Mouse (Mus musculus) frontal cortex, postnatal 36 days (tissue): ENCODE measurements at regions not wholly inside any gene's neighbourhood (a gene's known extent, or its start where the extent isn't known, plus 50 kb on each side); places are given as distances from the start of the nearest gene placed in this dataset.
A peak's percentile ranks its signal among the peaks of the same experiment; 100 is the strongest.

Experiments used
- DNase-seq, 2 experiments: peaks; one replicate each; pipeline ENCODE4 v3.0.0; 2022; ENCODE audit warnings: low spot score in 2 of 2

GRCm38 (mm10) chr4:81868941-81869340, 426.3 kb upstream of the Mpdz start:
- no peak for DNase-seq

- DNase-seq: no peak
Observed at GRCm38 (mm10) chr4:81841642-81842494, 399.3 kb upstream of the Mpdz start.

GRCm38 (mm10) chr4:81829972-81830371, 387.4 kb upstream of the Mpdz start:
- no peak for DNase-seq

GRCm38 (mm10) chr4:81827453-81827852, 384.8 kb upstream of the Mpdz start:
- no peak for DNase-seq

- no peak for DNase-seq
Observed at GRCm38 (mm10) chr4:81825966-81826365, 383.4 kb upstream of the Mpdz start.

GRCm38 (mm10) chr4:81823566-81823965, 381.0 kb upstream of the Mpdz start:
- no peak for DNase-seq

- DNase-seq: no peak
Observed at GRCm38 (mm10) chr4:81789274-81789673, 346.7 kb upstream of the Mpdz start.

GRCm38 (mm10) chr4:81788636-81789035, 346.0 kb upstream of the Mpdz start:
- no peak for DNase-seq

GRCm38 (mm10) chr4:81781971-81782370, 339.4 kb upstream of the Mpdz start:
- no peak for DNase-seq

GRCm38 (mm10) chr4:81766705-81767104, 324.1 kb upstream of the Mpdz start:
- no peak for DNase-seq

GRCm38 (mm10) chr4:81764026-81764867, 321.6 kb upstream of the Mpdz start:
- DNase-seq: peak in 1 of 2 experiments; percentile 38

- DNase-seq: no peak
Observed at GRCm38 (mm10) chr4:81763311-81764025, 320.9 kb upstream of the Mpdz start.

GRCm38 (mm10) chr4:81762592-81763229, 320.1 kb upstream of the Mpdz start:
- no peak for DNase-seq

GRCm38 (mm10) chr4:81757905-81758304, 315.3 kb upstream of the Mpdz start:
- DNase-seq: no peak

- DNase-seq: no peak
Observed at GRCm38 (mm10) chr4:81744629-81745509, 302.3 kb upstream of the Mpdz start.

GRCm38 (mm10) chr4:81743978-81744628, 301.5 kb upstream of the Mpdz start:
- DNase-seq: peak; percentile 39 to 54

GRCm38 (mm10) chr4:81742536-81743459, 300.2 kb upstream of the Mpdz start:
- no peak for DNase-seq

- DNase-seq: no peak
Observed at GRCm38 (mm10) chr4:81734391-81734790, 291.8 kb upstream of the Mpdz start.

GRCm38 (mm10) chr4:81730386-81730785, 287.8 kb upstream of the Mpdz start:
- no peak for DNase-seq
